Mouse (Mus musculus) intestine, embryonic 14.5 days (tissue): ENCODE data around the gene Tbce. TPM values are rescaled to one million over a fixed set of nuclear protein-coding genes. Genes with fewer than 3 reads are reported as not detected.

ENCODE experiments used
- ATAC-seq: fragments of 200-750 bp; cut with Nextera tagmentation; replicated peaks from 2 replicates; pipeline ENCODE4 v1.8.0; 2017; ENCODE audit warnings: low read depth, moderate number of reproducible peaks, moderate TSS enrichment, moderate library complexity; ENCODE audit not compliant: low FRiP score, low TSS enrichment
- DNase-seq: peaks from one replicate; pipeline ENCODE4 v3.0.0-alpha.2; 2018; ENCODE audit warnings: low spot score
- H3K27ac ChIP-seq: fragments of 300-500 bp; sonication (generic); 2 replicates; pipeline ENCODE4 v1.5.1; 2014; ENCODE audit warnings: low read depth, mild to moderate bottlenecking, control low read depth
- H3K27me3 ChIP-seq: fragments of 300-500 bp; sonication (generic); replicated peaks from 2 replicates; pipeline ENCODE4 v1.6.1; 2014; ENCODE audit warnings: low read length, control low read depth; ENCODE audit not compliant: control insufficient read depth, insufficient read depth
- H3K36me3 ChIP-seq: fragments of 300-500 bp; sonication (generic); 2 replicates; pipeline ENCODE4 v1.6.1; 2014; ENCODE audit warnings: low read length, control low read depth; ENCODE audit not compliant: control insufficient read depth, insufficient read depth
- H3K4me1 ChIP-seq: fragments of 300-500 bp; sonication (generic); replicated peaks from 2 replicates; pipeline ENCODE4 v1.6.1; 2014; ENCODE audit warnings: low read length, control low read depth, mixed read lengths; ENCODE audit not compliant: control insufficient read depth, insufficient read depth
- H3K4me2 ChIP-seq: fragments of 300-500 bp; sonication (generic); 2 replicates; pipeline ENCODE4 v1.6.1; 2014; ENCODE audit warnings: low read length
- H3K4me3 ChIP-seq: fragments of 300-500 bp; sonication (generic); 2 replicates; pipeline ENCODE4 v1.5.1; 2014; ENCODE audit warnings: low read depth, low read length, control low read depth, mixed read lengths
- H3K9ac ChIP-seq: fragments of 300-500 bp; sonication (generic); 2 replicates; pipeline ENCODE4 v1.6.1; 2014; ENCODE audit warnings: mild to moderate bottlenecking, low read length
- H3K9me3 ChIP-seq: fragments of 300-500 bp; sonication (generic); 2 replicates; pipeline ENCODE4 v1.6.1; 2016; ENCODE audit warnings: low read length, control low read depth; ENCODE audit not compliant: control insufficient read depth
- WGBS: fragments of 180-500 bp; shearing (Covaris S2); extraction: QIAGEN DNeasy Blood & Tissue Kit; methylation state at CpG from one replicate; pipeline ENCODE4 v1.1.7; 2014; 5-methylcytosine and 5-hydroxymethylcytosine counted together
- polyA plus RNA-seq: library from polyadenylated mRNA; unstranded; fragments of >200 nt; fragmentation: Nextera tagmentation; extraction: Ambion mirVana; gene quantifications from 2 replicates; pipeline ENCODE4 v1.2.1, GENCODE M21; 2014

The Tbce gene
- polyA plus RNA-seq, 1 experiment from 2014 or later: 45.0 TPM

DNA sequence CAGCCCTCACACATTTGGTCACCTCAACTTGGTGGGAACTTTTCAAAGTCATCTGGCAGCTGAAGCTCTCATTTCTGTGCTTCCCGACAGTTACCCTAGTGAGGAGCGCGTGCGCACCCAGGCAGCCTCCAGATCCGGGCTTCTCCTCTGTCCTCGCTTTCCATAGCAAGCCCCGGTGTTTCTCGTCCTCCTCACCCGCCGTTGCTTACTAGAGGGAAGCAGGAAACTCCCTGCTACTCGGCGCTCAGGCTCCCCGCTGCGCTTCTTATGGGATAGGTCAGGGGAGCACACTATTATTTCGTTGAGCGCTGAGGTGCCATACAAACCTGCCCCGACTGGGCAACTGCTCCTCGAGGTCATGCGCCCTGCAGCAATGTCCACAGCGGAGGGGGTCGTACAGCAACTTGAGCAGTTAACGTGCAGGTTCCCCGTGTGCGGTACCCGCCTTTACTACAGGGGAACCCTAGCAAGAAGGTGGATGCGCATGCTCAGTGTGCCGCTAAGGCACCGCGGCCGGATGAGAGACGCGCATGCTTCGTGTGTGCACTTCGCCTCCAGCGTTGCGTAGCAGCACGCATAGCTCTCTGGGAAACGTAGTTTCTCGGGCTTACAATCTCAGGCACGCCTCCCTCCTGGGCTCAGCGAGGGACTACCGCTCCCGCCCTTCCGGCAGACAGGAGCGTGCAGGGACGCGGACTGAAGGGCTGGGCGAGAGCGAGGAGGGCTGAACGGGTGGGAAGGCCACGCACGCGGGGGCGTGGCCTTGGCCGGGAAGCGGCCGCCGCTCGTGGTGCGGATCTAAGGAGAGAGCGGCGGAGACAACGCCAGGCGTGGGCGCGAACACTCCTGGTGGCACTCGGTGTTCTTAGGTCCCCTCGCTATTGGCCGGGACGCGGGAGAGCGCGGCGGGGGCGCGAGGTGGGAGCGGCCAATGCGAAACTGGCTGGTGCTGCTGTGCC, 85.3 kb downstream of the Tbce start, which contains the start of gene B3galnt2:
B3galnt2 (plus strand) TSS at position 596 of the 959 bp plus-strand sequence.
- no peaks in the 10 kb centered on the region for H3K36me3 ChIP-seq
- H3K9ac ChIP-seq: peak within 1 kb of the TSS; percentile 83
- H3K4me1 ChIP-seq: peaks cover 4% of the 10 kb centered on the region; the same call in 1 of the 2 replicates
- DNase-seq: peak; percentile 94
- under 1% methylated on average over 71 of the region's 78 CpGs for WGBS
- H3K9me3 ChIP-seq: no peaks in the 10 kb centered on the region
- H3K4me2 ChIP-seq: peak within 1 kb of the TSS; percentile 84
- H3K27me3 ChIP-seq: no peaks in the 10 kb centered on the region
- peak within 1 kb of the TSS; percentile 90 for H3K4me3 ChIP-seq
- H3K27ac ChIP-seq: peak within 1 kb of the TSS; percentile 82
- ATAC-seq: peak; percentile 99

Other genes starting within 250 kb of the Tbce start
- gene B3galnt2, start 85.2 kb downstream of the Tbce start, polyA plus RNA-seq: 38.0 and 41.2 TPM in 2 replicates
- 58.2 and 58.4 TPM in 2 replicates for gene Arid4b, start 23.6 kb upstream of the Tbce start, polyA plus RNA-seq
- 46.2 and 54.5 TPM in 2 replicates for gene Ggps1, start 23.9 kb upstream of the Tbce start, polyA plus RNA-seq